Mouse (Mus musculus) erythroblast, embryonic 14.5 days (primary cell): ENCODE measurements around the gene Erc2. TPM values are rescaled to one million over a fixed set of nuclear protein-coding genes. Genes with fewer than 3 reads are reported as not detected.

Source experiments
- H3K27me3 ChIP-seq: 2 replicates; pipeline ENCODE4 v1.6.1; 2012; ENCODE audit warnings: inconsistent platforms; ENCODE audit not compliant: control insufficient read depth
- H3K36me3 ChIP-seq: 2 replicates; pipeline ENCODE4 v1.6.1; 2012; ENCODE audit warnings: mild to moderate bottlenecking, inconsistent platforms; ENCODE audit not compliant: control insufficient read depth
- H3K4me1 ChIP-seq: 2 replicates; pipeline ENCODE4 v1.6.1; 2012; ENCODE audit warnings: inconsistent platforms; ENCODE audit not compliant: control insufficient read depth
- H3K4me3 ChIP-seq: replicated peaks from 2 replicates; pipeline ENCODE3; 2012; ENCODE audit warnings: moderate library complexity, mild to moderate bottlenecking, inconsistent platforms
- H3K9me3 ChIP-seq: 2 replicates; pipeline ENCODE4 v1.6.1; 2012; ENCODE audit warnings: low read length, inconsistent platforms, mixed read lengths; ENCODE audit not compliant: control insufficient read depth
- GATA1 ChIP-seq: IDR thresholded peaks from 2 replicates; pipeline ENCODE4 v1.6.1; 2012; ENCODE audit warnings: low read length, inconsistent platforms, mixed read lengths
- TAL1 ChIP-seq: IDR thresholded peaks from 3 replicates; pipeline ENCODE4 v1.6.1; 2012; ENCODE audit warnings: low read length, inconsistent platforms, mixed read lengths
- polyA plus RNA-seq: library from polyadenylated mRNA; stranded (reverse); fragments of >175 nt; gene quantifications from 2 replicates; pipeline ENCODE4 v1.2.3, GENCODE M21; 2012

The Erc2 gene
- polyA plus RNA-seq, 1 experiment, result not detected

DNA sequence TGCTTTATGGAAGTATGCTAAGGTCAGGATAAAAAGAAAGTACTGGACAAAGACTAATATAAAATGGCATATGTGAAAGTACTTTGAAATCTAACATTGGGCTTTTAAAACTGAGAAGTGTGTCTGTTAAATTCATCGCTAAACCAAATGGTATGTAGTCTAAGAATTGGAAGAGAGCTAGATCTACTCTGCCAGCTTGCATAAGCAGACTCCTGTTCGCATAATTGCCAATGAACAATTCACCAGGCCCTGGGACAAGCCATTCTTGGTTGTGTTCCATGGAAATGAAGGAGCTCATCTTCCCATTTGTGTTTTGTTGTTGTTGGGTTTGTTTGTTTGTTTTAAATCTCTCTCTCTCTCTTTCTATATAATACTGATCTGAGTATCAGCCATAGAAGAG is 521.8 kb downstream of the Erc2 start:
- Histone ChIP-seq H3K27me3 (no peaks in the 10 kb centered on the region), H3K36me3 (no peaks in the 10 kb centered on the region), H3K4me1 (no peaks in the 10 kb centered on the region), H3K9me3 (no peaks in the 10 kb centered on the region), H3K4me3 (no peak overlapping the region)
- TF ChIP-seq TAL1 (no peak), GATA1 (no peak)

DNA sequence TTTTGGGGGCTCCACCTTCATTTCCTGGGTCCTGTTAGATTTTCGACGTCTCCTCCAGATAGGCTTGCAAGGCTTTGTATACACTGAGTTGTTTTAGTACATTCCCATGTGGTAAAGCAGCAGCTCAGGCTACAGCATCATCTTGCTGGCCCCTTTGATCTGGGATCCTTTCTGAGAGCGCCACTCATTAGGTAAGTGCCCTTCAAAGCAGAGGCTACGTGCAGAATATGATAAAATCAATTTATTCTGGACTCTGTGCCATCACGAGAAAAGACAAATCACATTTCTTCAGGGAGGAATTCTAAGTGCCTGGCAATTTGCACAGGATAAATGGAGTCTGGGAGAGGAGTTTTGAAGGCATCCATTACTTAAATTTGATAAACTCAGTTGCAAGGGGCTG is 525.0 kb downstream of the Erc2 start:
- Histone ChIP-seq H3K36me3 (no peaks in the 10 kb centered on the region), H3K9me3 (no peaks in the 10 kb centered on the region), H3K27me3 (no peaks in the 10 kb centered on the region), H3K4me1 (no peaks in the 10 kb centered on the region), H3K4me3 (no peak overlapping the region)
- no peak for TF ChIP-seq GATA1
- no peak for TF ChIP-seq TAL1

DNA sequence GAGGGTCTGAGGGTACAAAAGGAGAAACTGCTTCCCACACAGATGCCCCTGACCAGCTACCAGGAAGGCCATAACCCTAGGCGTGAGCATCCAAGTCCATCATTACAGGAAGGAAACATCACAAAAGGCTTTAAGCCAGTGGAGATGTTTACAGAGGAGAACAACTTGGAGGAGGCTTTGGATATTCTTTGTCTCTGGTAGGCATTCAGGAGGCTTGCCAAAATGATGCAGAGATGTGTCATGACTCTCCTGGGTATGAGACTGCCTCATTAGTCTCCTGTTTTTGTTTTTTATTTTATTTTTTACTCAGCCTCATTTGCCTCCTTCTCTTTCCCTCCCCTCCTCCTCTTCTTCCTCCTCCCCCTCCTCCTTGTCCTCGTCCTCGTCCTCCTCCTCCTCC is 528.7 kb downstream of the Erc2 start:
- TF ChIP-seq GATA1, result no peak
- TF ChIP-seq TAL1, result no peak
- Histone ChIP-seq H3K36me3 (no peaks in the 10 kb centered on the region), H3K9me3 (no peaks in the 10 kb centered on the region), H3K4me1 (no peaks in the 10 kb centered on the region), H3K4me3 (no peak overlapping the region), H3K27me3 (no peaks in the 10 kb centered on the region)

DNA sequence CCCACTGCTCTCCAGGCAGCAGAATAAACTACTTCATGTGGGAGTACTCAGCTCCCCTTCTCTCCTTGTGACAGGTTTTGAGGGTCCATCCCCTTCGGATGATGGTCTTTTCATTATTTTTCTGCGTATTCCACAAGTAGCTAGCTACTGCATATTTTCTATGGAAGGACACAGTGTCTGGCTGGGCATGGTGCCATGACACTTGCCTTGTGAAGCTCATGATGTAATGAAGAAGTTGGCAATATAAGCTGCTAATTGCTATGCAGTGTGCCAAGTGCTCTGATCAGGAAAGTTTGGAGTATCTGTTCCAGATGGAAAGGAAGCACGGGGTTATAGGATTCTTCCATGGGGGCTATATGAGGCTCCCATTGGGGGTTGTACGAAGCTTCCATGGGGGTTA is 533.5 kb downstream of the Erc2 start:
- Histone ChIP-seq H3K4me1 (no peaks in the 10 kb centered on the region), H3K36me3 (no peaks in the 10 kb centered on the region), H3K27me3 (no peaks in the 10 kb centered on the region), H3K4me3 (no peak overlapping the region), H3K9me3 (no peaks in the 10 kb centered on the region)
- TF ChIP-seq TAL1 (no peak), GATA1 (no peak)

DNA sequence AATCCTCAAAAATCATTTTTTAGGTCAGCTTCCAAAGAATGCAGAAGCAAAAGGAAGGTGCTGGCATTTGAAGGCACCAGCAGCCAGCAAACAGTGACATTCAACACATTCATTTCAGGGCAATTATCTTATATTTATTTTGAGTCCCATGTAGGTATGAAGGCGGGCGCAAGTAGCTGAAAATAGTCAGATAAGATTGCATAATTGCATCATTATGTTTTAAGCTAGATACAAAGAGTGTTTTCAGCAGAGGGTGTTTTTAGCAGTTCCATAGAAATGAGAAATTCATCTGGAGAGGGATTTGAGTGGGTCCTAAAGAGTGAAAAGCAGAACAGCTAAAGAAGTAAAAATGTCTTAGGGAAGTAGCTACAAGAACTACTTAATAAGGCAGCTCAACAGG is 538.6 kb downstream of the Erc2 start:
- Histone ChIP-seq H3K4me3 (no peak overlapping the region), H3K36me3 (no peaks in the 10 kb centered on the region), H3K9me3 (no peaks in the 10 kb centered on the region), H3K27me3 (no peaks in the 10 kb centered on the region), H3K4me1 (no peaks in the 10 kb centered on the region)
- TF ChIP-seq GATA1 (no peak), TAL1 (no peak)

DNA sequence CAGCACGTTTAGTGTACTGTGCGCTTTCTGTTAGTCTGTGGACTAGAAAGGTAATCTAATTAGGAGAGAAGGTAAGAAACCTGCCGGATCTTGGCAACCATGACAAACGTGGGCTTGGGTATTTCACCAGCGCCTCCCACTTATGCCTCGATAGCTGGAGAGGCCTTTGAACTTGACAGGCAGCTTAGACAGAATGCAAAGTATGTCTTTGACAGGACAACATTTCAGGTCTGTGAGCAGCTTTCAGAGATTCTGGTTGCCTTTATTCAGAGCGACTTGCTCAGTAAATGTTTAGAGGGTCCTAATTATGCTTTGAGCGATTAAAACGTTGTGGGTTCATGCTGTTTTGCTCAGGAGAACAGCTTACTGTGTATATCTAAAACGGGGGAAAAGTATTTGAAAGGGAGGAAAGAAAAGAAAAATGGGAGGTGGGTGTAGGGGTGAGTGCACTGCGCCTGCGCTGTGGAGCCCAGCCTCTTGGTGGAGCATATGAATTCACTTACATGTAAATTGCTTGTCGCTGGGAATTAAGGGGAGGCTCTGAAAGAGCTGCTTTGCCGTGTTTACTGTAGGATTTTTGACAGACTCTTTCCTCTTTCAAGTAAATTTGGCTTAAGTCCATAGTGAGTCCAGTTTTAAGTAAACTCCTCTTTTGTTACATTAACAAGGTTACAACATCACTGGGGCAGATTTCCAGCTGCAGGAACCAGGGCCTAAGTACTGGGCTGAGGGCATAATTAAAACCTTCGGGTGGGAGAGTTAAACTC is 542.6 kb downstream of the Erc2 start:
- Histone ChIP-seq H3K9me3 (no peaks in the 10 kb centered on the region; the same call in 1 of the 2 replicates), H3K27me3 (no peaks in the 10 kb centered on the region), H3K4me3 (no peak overlapping the region), H3K4me1 (no peaks in the 10 kb centered on the region), H3K36me3 (no peaks in the 10 kb centered on the region)
- no peak for TF ChIP-seq GATA1
- no peak for TF ChIP-seq TAL1

DNA sequence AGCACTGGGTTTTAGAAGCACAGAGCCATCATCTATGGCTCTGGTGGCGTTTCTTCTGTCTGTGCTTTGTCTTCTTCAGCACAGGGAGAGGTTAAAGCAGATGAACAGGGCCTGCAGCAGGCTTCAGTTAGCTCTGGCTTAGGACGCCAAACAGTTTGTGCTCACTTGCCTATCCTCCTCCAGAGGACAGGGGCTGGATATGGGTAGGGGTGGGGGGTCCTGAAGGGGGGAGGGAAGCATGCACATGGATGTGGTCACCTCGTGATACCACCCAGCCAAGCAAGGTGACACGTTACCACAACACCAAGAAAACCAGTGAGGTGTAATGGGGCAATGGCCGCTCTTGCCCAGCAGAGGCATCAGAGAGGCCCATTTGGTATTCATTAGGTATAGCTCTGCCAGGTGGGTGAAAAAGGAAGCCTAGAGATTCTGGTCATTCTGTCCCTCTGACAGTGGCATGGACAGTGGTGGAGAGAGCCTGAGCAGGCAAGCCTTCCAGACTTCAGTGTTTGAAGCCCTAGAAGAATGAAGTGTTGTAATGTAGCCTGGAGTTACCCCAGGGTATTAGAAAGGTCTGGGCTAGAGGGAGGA is 543.5 kb downstream of the Erc2 start:
- no peak overlapping the region for H3K4me3 ChIP-seq
- H3K4me1 ChIP-seq, result no peaks in the 10 kb centered on the region
- no peaks in the 10 kb centered on the region for H3K36me3 ChIP-seq
- H3K9me3 ChIP-seq, result no peaks in the 10 kb centered on the region; the same call in 1 of the 2 replicates
- no peak for TF ChIP-seq GATA1
- no peak for TF ChIP-seq TAL1
- H3K27me3 ChIP-seq, result no peaks in the 10 kb centered on the region

DNA sequence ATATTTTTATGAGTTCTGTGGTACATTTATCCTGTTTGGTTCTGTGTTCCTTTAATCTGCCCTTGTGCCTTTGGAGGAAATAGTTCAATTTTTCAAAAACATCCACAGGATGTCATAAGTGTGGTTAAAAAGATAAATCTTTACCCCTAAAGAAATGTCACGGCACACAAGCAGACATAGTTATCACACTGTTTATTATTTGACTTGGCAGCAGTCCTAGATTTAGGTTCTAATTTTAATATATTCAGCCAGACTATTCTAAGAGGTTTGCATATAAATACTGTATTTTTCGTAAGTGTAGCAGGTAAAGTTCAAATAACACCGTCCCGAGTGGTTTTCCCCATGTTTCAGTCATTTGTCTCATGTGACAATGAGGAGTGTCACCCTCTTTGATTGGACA is 548.5 kb downstream of the Erc2 start:
- Histone ChIP-seq H3K4me3 (no peak overlapping the region), H3K4me1 (no peaks in the 10 kb centered on the region), H3K27me3 (no peaks in the 10 kb centered on the region), H3K36me3 (no peaks in the 10 kb centered on the region), H3K9me3 (no peaks in the 10 kb centered on the region; the same call in 1 of the 2 replicates)
- no peak for TF ChIP-seq TAL1
- no peak for TF ChIP-seq GATA1

DNA sequence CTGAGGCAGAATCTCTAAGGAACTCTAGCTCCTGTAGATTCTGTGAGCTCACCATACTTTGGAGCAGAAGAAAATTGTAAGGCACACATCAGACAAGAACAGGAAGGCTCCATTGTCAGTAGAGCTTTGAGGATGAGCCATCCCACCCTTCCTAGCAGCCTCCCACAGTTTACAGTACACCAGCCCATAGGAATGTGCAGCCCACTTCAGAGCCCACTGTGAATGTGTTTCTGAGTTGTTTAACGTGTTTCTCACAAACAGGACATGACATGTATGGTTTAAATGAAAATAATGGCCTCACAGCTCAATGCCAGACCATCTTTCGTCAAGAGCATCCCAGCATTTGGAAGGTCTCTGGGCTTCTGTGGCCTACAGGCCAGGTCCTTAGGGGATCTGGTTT is 549.1 kb downstream of the Erc2 start:
- H3K27me3 ChIP-seq, result no peaks in the 10 kb centered on the region
- no peaks in the 10 kb centered on the region; the same call in 1 of the 2 replicates for H3K9me3 ChIP-seq
- no peak for TF ChIP-seq TAL1
- TF ChIP-seq GATA1, result no peak
- no peaks in the 10 kb centered on the region for H3K4me1 ChIP-seq
- no peaks in the 10 kb centered on the region for H3K36me3 ChIP-seq
- H3K4me3 ChIP-seq, result no peak overlapping the region

DNA sequence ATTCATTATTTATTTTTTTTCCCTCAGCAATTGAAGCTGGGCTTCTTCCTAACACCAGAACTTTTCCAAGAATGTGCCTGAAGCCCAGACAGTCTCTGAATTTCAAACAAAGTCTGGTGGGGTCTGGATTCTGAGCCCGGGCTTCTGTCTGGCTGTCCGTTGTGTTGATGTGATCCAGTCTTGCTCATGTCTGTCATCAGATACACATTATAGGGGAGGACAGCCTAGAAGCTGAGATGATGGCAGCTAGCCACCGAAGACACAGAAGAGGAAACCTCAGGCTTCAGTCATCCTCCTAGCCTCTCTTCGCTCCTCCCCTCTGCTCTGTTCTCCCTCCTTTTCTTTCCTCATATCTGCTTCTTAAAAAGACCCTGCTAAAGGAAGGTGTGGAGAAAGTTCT is 551.5 kb downstream of the Erc2 start:
- Histone ChIP-seq H3K4me3 (no peak overlapping the region), H3K36me3 (no peaks in the 10 kb centered on the region), H3K9me3 (no peaks in the 10 kb centered on the region), H3K4me1 (no peaks in the 10 kb centered on the region), H3K27me3 (no peaks in the 10 kb centered on the region)
- no peak for TF ChIP-seq TAL1
- TF ChIP-seq GATA1, result no peak
